8 mouse cellular contexts compared by ENCODE assay signal in the genomic region with DNA sequence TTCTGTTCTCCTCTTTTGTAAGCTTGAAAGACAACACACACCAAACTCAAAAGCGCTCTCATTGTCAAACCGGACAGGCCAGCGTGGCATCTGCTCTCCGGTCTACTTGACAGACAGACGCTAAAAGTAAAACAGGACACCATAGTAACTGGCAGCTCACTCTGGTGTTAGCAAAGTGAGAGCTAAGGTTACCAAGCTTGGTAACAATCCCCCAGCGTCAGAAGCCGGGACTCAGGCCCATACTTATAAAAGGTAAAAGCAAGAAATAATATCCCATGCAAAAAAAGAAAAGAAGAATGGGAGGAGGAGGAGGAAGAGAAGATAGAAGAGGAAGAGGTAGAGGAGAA. TPM values are rescaled to one million over a fixed set of nuclear protein-coding genes. Genes with fewer than 3 reads are reported as not detected.
A peak's percentile ranks its signal among the peaks of the same experiment; 100 is the strongest.
DNase-seq lines count a peak whose midpoint lies in the region; ATAC-seq and TF ChIP-seq lines count a peak whose summit lies in the region.

No protein-coding gene starts in this region.

- peak overlapping the region; percentile 18; the same call in 1 of the 2 replicates for H3K4me3 ChIP-seq in lung, embryonic 14.5 days (ENCODE audit: low read depth, low read length)
- H3K4me3 ChIP-seq in forebrain, embryonic 13.5 days, result peak overlapping the region; percentile 41
- H3K4me3 ChIP-seq in liver, embryonic 12.5 days, result peak overlapping the region; percentile 12; the same call in 1 of the 2 replicates

- peak; percentile 67 for DNase-seq in lung, embryonic 14.5 days
- DNase-seq in lung, postnatal 25 days (ENCODE audit: low spot score), result no peak
- DNase-seq in splenic B cell, adult 2 months (ENCODE audit: low read depth, low spot score), result peak; percentile 43
- no peak for DNase-seq in adrenal gland, postnatal 4 days (ENCODE audit: low spot score in 2 of 2)
- no peak for DNase-seq in thymus, postnatal 10 days (ENCODE audit: low spot score in 2 of 2)
- no peak for DNase-seq in ovary, postnatal 10 days (ENCODE audit: low spot score)

- ATAC-seq in lung, embryonic 14.5 days (ENCODE audit: insufficient read depth), result peak; percentile 63; the same call in 1 of the 2 replicates
- ATAC-seq in forebrain, embryonic 13.5 days, result no peak; the same call in 1 of the 2 replicates
- ATAC-seq in liver, embryonic 12.5 days, result no peak

- peak overlapping the region; percentile 55; the same call in 1 of the 2 replicates for H3K27ac ChIP-seq in lung, embryonic 14.5 days (ENCODE audit: low read depth)
- H3K27ac ChIP-seq in forebrain, embryonic 13.5 days, result peak overlapping the region; percentile 54; the same call in 1 of the 2 replicates
- peak overlapping the region; percentile 30; the same call in 1 of the 2 replicates for H3K27ac ChIP-seq in liver, embryonic 12.5 days

- no peak for TF ChIP-seq CTCF in lung, embryonic 14.5 days (IDR thresholded peaks at IDR 0.05; ENCODE audit: low read depth)

- no peak overlapping the region; the same call in 1 of the 2 replicates for H3K9ac ChIP-seq in lung, embryonic 14.5 days
- peak overlapping the region; percentile 54 for H3K9ac ChIP-seq in forebrain, embryonic 13.5 days
- H3K9ac ChIP-seq in liver, embryonic 12.5 days, result no peak overlapping the region

- peak overlapping the region; percentile 55 for H3K4me2 ChIP-seq in lung, embryonic 14.5 days
- H3K4me2 ChIP-seq in forebrain, embryonic 13.5 days, result peak overlapping the region; percentile 77
- peak overlapping the region; percentile 40 for H3K4me2 ChIP-seq in liver, embryonic 12.5 days

- no peaks in the 10 kb centered on the region; the same call in 1 of the 2 replicates for H3K4me1 ChIP-seq in lung, embryonic 14.5 days (ENCODE audit: insufficient read depth)
- peaks cover 13% of the 10 kb centered on the region for H3K4me1 ChIP-seq in forebrain, embryonic 13.5 days
- H3K4me1 ChIP-seq in liver, embryonic 12.5 days, result peaks cover 10% of the 10 kb centered on the region; the same call in 1 of the 2 replicates

- no peaks in the 10 kb centered on the region for H3K27me3 ChIP-seq in lung, embryonic 14.5 days (ENCODE audit: insufficient read depth, low read length)
- no peaks in the 10 kb centered on the region for H3K27me3 ChIP-seq in forebrain, embryonic 13.5 days
- H3K27me3 ChIP-seq in liver, embryonic 12.5 days (replicated peaks), result peaks cover 16% of the 10 kb centered on the region
- H3K27me3 ChIP-seq in splenic B cell, adult 2 months (ENCODE audit: control insufficient read depth, insufficient read depth, low read length, poor library complexity, severe bottlenecking), result no peaks in the 10 kb centered on the region

- no peaks in the 10 kb centered on the region for H3K36me3 ChIP-seq in lung, embryonic 14.5 days (ENCODE audit: insufficient read depth)
- no peaks in the 10 kb centered on the region for H3K36me3 ChIP-seq in forebrain, embryonic 13.5 days (ENCODE audit: poor library complexity, severe bottlenecking)
- peaks cover 4% of the 10 kb centered on the region; the same call in 1 of the 2 replicates for H3K36me3 ChIP-seq in liver, embryonic 12.5 days
- H3K36me3 ChIP-seq in splenic B cell, adult 2 months (ENCODE audit: control insufficient read depth, insufficient read depth, low read length, poor library complexity, severe bottlenecking), result no peaks in the 10 kb centered on the region

- 5% methylated on average over 7 of the region's 7 CpGs for WGBS in lung, embryonic 14.5 days
- WGBS in forebrain, embryonic 13.5 days, result 1% methylated on average over 7 of the region's 7 CpGs
- WGBS in liver, embryonic 12.5 days (ENCODE audit: insufficient replicate concordance), result 17% methylated on average over 7 of the region's 7 CpGs

- H3K9me3 ChIP-seq in lung, embryonic 14.5 days (ENCODE audit: low read depth, low read length), result no peaks in the 10 kb centered on the region
- no peaks in the 10 kb centered on the region for H3K9me3 ChIP-seq in forebrain, embryonic 13.5 days (replicated peaks)
- H3K9me3 ChIP-seq in liver, embryonic 12.5 days (replicated peaks), result peaks cover 6% of the 10 kb centered on the region; the same call in 1 of the 2 replicates

RNA-seq across cellular contexts. Expression of a gene that starts 15.9 kb away (rescaled TPM):
- polyA plus RNA-seq in lung, embryonic 14.5 days (2014; fragmentation: Nextera tagmentation; extraction: Ambion mirVana), result 13.0 and 14.1 TPM in 2 replicates
- polyA plus RNA-seq in forebrain, embryonic 13.5 days (2015; fragmentation: Nextera tagmentation; extraction: Ambion mirVana), result 3.1 and 3.5 TPM in 2 replicates
- 1.7 and 1.8 TPM in 2 replicates for polyA plus RNA-seq in liver, embryonic 12.5 days (2016; fragmentation: Nextera tagmentation; extraction: Ambion mirVana)
- total RNA-seq in adrenal gland, postnatal 4 days (2021), result 10 to 100 TPM; 50.9 to 55.5 TPM

Comparison
In these comparisons a context has a peak if more than half of its experiments do, and no peak if none do; other contexts are left out.
1. DNase-seq: peak in lung, embryonic 14.5 days (single experiment) and splenic B cell, adult 2 months (single experiment); none in lung, postnatal 25 days (single experiment), adrenal gland, postnatal 4 days (0 of 2), thymus, postnatal 10 days (0 of 2) and ovary, postnatal 10 days (single experiment).
2. Peak in every context shown above with its lines, with median percentiles within 50 percentile points of each other: H3K27ac ChIP-seq, H3K4me2 ChIP-seq and H3K4me3 ChIP-seq.